In the genomic region with DNA sequence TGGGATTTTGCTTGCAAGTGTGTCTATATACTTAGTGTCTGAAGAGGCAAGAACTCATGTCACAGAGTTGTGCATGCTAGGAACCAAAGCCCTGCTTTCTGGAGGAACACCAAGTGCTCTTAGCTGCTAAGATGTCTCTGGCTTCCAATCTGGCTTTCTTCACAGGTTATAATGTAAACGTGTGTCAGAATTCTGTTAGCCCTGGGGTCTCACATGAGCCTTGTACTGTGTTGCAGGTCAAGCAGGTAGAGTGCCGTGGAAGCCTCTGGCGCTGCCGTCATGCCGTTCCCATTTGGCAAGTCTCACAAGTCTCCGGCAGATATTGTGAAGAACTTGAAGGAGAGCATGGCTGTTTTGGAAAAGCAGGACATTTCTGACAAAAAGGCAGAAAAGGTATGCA, we compare ENCODE assay signal across 19 mouse cellular contexts. TPM values are rescaled to one million over a fixed set of nuclear protein-coding genes. Genes with fewer than 3 reads are reported as not detected.
DNase-seq lines count a peak whose midpoint lies in the region; TF ChIP-seq lines count a peak whose summit lies in the region.
"Had no signal": no experiment of that assay in that cellular context is flagged by ENCODE, and none has a peak within 500 bp of the region (broad histone marks: within the 10 kb centered on the region; RNA-seq: fewer than 3 reads in every experiment).

No protein-coding gene starts in this region.

- TF ChIP-seq CTCF in heart, adult 2 months (IDR thresholded peaks at IDR 0.05), result no peak

- peak; percentile 66 for DNase-seq in heart, adult 11 months
- no peak for DNase-seq in heart, adult 2 months
- peak; percentile 75 for DNase-seq in fat pad, adult 2 months (ENCODE audit: extremely low read depth, low read depth, low spot score)
- peak; percentile 54 for DNase-seq in gonadal fat pad, adult 2 months (ENCODE audit: low read depth)
- DNase-seq in spleen, postnatal 14 days (ENCODE audit: low spot score in 2 of 2), result no peak
- no peak for DNase-seq in urinary bladder, postnatal 25 days (ENCODE audit: low spot score)
- DNase-seq: adrenal gland, adult 2 months; adrenal gland, adult 8-10 months; adrenal gland, postnatal 10 days; adrenal gland, postnatal 14 days; adrenal gland, postnatal 25 days; adrenal gland, postnatal 36 days; B cell, adult 2 months; cerebellum, adult 11 months; cerebellum, adult 11-12 months; cerebellum, adult 18-20 months had no signal

- intact Hi-C loops in heart, adult 2 months (cut with DNase I), result no loop called here

- H3K79me2 ChIP-seq in heart, adult 2 months (replicated peaks; ENCODE audit: control insufficient read depth, insufficient read depth, low read length), result peaks cover 7% of the 10 kb centered on the region

- TF ChIP-seq EP300 in heart, adult 2 months (IDR thresholded peaks at IDR 0.05; ENCODE audit: insufficient read depth, low read depth, low read length), result no peak

- no peaks in the 10 kb centered on the region for H3K27me3 ChIP-seq in heart, adult 2 months (ENCODE audit: control insufficient read depth, insufficient read depth, low read length)
- H3K27me3 ChIP-seq: CH12.LX, Patski had no signal

- H3K9ac ChIP-seq in heart, adult 2 months (ENCODE audit: low read depth, low read length), result no peak overlapping the region

- no peak overlapping the region for H3K4me3 ChIP-seq in heart, adult 2 months

- no peak for TF ChIP-seq POLR2A in heart, adult 2 months (IDR thresholded peaks at IDR 0.05; ENCODE audit: insufficient read depth, low read depth, low read length)

- H3K4me1 ChIP-seq in heart, adult 2 months (ENCODE audit: control insufficient read depth, insufficient read depth, low read length), result peaks cover 7% of the 10 kb centered on the region

- H3K36me3 ChIP-seq in heart, adult 2 months (ENCODE audit: control insufficient read depth, insufficient read depth, low read length), result peaks cover 20% of the 10 kb centered on the region

- 91% methylated on average over 6 of the region's 6 CpGs for WGBS in heart, adult 2 months

- H3K27ac ChIP-seq in heart, adult 2 months, result no peak overlapping the region

RNA-seq across cellular contexts. Expression of a gene that starts 24.9 kb away (rescaled TPM):
- 100 to 1,000 TPM; 113 to 118 TPM for total RNA-seq in heart, adult 2 months (2021)
- 36.7 and 59.1 TPM in 2 replicates for polyA plus RNA-seq in heart, adult 2 months (2012; rRNA removed)
- polyA plus RNA-seq in gonadal fat pad, adult 2 months (2012; rRNA removed), result 52.5 and 61.4 TPM in 2 replicates

RNA-seq across cellular contexts. Expression of a gene that starts 39.7 kb away (rescaled TPM):
- under 1 TPM; 0.20 to 0.37 TPM for total RNA-seq in heart, adult 2 months (2021)
- 1.2 and 1.3 TPM in 2 replicates for polyA plus RNA-seq in heart, adult 2 months (2012; rRNA removed)
- polyA plus RNA-seq in gonadal fat pad, adult 2 months (2012; rRNA removed), result 1.2 and 1.6 TPM in 2 replicates
- polyA plus RNA-seq: G1E had no signal

Comparison
In these comparisons a context has a peak if more than half of its experiments do, and no peak if none do; other contexts are left out.
1. DNase-seq: peak in heart, adult 11 months (single experiment), fat pad, adult 2 months (single experiment) and gonadal fat pad, adult 2 months (single experiment); none in heart, adult 2 months (0 of 2), spleen, postnatal 14 days (0 of 2) and urinary bladder, postnatal 25 days (single experiment).